Mouse (Mus musculus) testis, postnatal 10 days (tissue): ENCODE results near the gene Cx3cr1.

Experiments used
- DNase-seq: peaks from one replicate; pipeline ENCODE4 v3.0.0; 2021; ENCODE audit warnings: low spot score

Cx3cr1 gene

GRCm38 (mm10) chr9:119887144-119887901 lies 182.4 kb downstream of the Cx3cr1 start:
- peak; percentile 42 for DNase-seq

DNA sequence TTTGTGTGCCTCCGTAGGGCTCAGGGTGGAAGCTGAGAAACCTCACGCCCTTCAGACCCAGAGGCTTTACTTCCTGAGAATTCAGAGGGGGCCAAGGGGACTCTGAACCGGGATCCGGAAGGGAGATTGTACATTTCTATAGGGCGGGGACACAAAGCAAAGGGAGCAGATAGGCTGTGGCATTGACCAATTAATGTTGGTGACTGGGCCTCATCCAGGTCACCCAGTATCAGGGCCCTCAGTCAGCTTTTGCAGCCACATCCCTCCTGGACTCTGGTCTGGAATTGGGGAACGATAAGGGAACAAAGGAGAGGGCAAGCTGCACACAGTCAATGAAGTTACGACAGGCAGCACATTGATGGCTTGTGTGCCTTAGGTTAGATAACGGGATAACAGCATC lies 215.5 kb downstream of the Cx3cr1 start:
- peak; percentile 23 for DNase-seq

DNA sequence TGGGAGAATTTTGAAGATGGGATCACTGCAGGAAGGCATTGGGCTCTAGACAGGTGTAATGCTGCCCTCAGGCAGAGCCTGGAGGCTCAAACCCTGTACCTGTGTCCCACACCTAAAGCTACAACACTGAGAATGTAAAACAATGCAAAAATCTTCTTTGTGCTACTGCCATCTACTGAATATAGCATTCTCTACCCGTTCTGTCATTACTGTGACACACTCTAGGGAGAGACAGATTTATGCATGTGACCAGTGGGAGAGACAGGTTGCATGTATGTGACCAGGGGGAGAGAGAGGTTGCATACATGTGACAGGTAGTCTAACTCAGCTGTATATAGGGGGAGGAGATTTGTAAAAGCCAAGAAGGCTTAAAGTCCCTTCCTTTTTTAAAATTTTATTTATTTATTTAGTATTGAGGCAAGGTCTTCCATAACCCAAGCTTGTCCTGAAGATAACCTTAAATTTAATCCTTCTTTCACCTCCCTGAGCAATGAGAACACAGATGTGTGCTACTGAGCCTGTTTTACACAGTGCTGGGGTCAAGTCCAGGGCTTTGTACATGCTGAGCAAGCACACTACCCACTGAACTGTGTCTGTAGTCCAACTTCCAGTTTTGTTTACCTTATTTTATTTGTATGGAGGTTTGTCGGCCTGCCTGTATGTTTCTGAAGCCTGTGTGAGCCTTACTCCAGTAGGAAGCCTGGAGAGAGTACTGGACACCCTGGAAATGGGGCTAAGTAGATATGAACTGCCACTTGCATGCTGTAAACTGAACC lies 216.4 kb downstream of the Cx3cr1 start:
- DNase-seq: no peak

DNA sequence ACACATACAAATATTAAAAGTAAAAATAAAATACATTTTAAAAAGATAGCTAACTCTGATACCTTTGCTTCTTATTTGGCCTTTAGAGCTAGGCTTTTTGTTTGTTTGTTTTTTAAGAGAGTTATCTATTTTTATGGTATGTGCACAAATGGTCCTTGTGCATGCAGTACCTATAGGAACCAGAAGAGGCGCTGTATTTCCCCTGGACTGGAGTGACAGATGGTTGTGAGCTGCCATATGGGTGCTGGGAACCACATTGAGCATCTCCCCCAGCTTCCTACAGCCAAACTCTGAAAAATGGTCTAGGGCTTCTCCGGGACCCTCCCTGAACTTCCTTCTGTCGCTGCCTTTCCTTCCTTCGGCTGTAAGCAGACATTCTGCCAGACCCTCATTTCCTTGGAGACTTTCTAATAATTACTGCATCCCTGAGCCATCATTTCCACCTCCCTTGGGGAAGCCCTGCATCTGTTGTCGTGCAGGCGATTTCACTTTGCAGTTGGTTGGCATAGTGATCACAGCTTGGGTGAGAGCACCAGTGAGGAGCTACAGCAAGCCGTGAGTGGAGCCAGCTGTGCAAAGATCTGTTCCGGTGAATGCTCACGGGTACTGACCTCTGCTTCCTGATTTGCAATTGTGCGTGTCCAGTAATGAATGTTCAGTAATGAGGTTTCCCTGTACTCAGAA lies 217.2 kb downstream of the Cx3cr1 start:
- DNase-seq: peak; percentile 36
